Mouse (Mus musculus): Measurements from ENCODE around the gene Tubb5. TPM values are rescaled to one million over a fixed set of nuclear protein-coding genes. Genes with fewer than 3 reads are reported as not detected.

Gene Tubb5
- 100 to 1,000 TPM; 381 to 413 TPM for total RNA-seq (2021)

GRCm38 (mm10) chr17:35838122-35838544, at the start of gene Tubb5:
Gene Tubb5 (minus strand): TSS chr17:35838306.
- DNase-seq (ENCODE audit: extremely low spot score in 1 of 2, low spot score in 1 of 2), result peak; percentile 87 to 90

- DNase-seq (ENCODE audit: extremely low spot score in 1 of 2, low spot score in 1 of 2), result no peak
Observed at GRCm38 (mm10) chr17:35887725-35888124, 49.6 kb upstream of the Tubb5 start.

- no peak for DNase-seq (ENCODE audit: extremely low spot score in 1 of 2, low spot score in 1 of 2)
Observed at GRCm38 (mm10) chr17:35883777-35884176, 45.7 kb upstream of the Tubb5 start.

- no peak for DNase-seq (ENCODE audit: extremely low spot score in 1 of 2, low spot score in 1 of 2)
Observed at GRCm38 (mm10) chr17:35882924-35883323, 44.8 kb upstream of the Tubb5 start.

GRCm38 (mm10) chr17:35879245-35880057, 41.3 kb upstream of the Tubb5 start, which contains the start of gene Dhx16:
Gene Dhx16 (plus strand): TSS chr17:35879819.
- peak; percentile 86 to 95 for DNase-seq (ENCODE audit: extremely low spot score in 1 of 2, low spot score in 1 of 2)

- DNase-seq (ENCODE audit: extremely low spot score in 1 of 2, low spot score in 1 of 2), result no peak
Observed at GRCm38 (mm10) chr17:35874721-35875120, 36.6 kb upstream of the Tubb5 start.

- DNase-seq (ENCODE audit: extremely low spot score in 1 of 2, low spot score in 1 of 2), result peak; percentile 89 to 95
Observed at GRCm38 (mm10) chr17:35873774-35874519, 35.8 kb upstream of the Tubb5 start.

GRCm38 (mm10) chr17:35870884-35871696, 33.0 kb upstream of the Tubb5 start:
- no peak for DNase-seq (ENCODE audit: extremely low spot score in 1 of 2, low spot score in 1 of 2)

GRCm38 (mm10) chr17:35870151-35870883, 32.2 kb upstream of the Tubb5 start:
- no peak for DNase-seq (ENCODE audit: extremely low spot score in 1 of 2, low spot score in 1 of 2)

- no peak for DNase-seq (ENCODE audit: extremely low spot score in 1 of 2, low spot score in 1 of 2)
Observed at GRCm38 (mm10) chr17:35869346-35870067, 31.4 kb upstream of the Tubb5 start.

GRCm38 (mm10) chr17:35868961-35869345, 30.8 kb upstream of the Tubb5 start:
- no peak for DNase-seq (ENCODE audit: extremely low spot score in 1 of 2, low spot score in 1 of 2)

- no peak for DNase-seq (ENCODE audit: extremely low spot score in 1 of 2, low spot score in 1 of 2)
Observed at GRCm38 (mm10) chr17:35868165-35868820, 30.2 kb upstream of the Tubb5 start.

GRCm38 (mm10) chr17:35866911-35867890, 29.1 kb upstream of the Tubb5 start:
- DNase-seq (ENCODE audit: extremely low spot score in 1 of 2, low spot score in 1 of 2), result no peak

GRCm38 (mm10) chr17:35866281-35866831, 28.2 kb upstream of the Tubb5 start:
- DNase-seq (ENCODE audit: extremely low spot score in 1 of 2, low spot score in 1 of 2), result peak in 1 of 2 experiments; percentile 26

- no peak for DNase-seq (ENCODE audit: extremely low spot score in 1 of 2, low spot score in 1 of 2)
Observed at GRCm38 (mm10) chr17:35865481-35866280, 27.6 kb upstream of the Tubb5 start, which contains the start of gene Ppp1r18. Gene Ppp1r18 (plus strand): TSS chr17:35865593.

- no peak for DNase-seq (ENCODE audit: extremely low spot score in 1 of 2, low spot score in 1 of 2)
Observed at GRCm38 (mm10) chr17:35864832-35865353, 26.8 kb upstream of the Tubb5 start.

All from layer of hippocampus, postnatal 25 days (tissue).